24 mouse cellular contexts compared by ENCODE assay signal in genomic region chr13:94095202-94095601, GRCm38 (mm10). TPM values are rescaled to one million over a fixed set of nuclear protein-coding genes. Genes with fewer than 3 reads are reported as not detected.
"Had no signal": no experiment of that assay in that cellular context is flagged by ENCODE, and none has a peak within 500 bp of the region (broad histone marks: within the 10 kb centered on the region; RNA-seq: fewer than 3 reads in every experiment).

No protein-coding gene starts in this region.

- ATAC-seq: hindbrain, embryonic 16.5 days; inflammation-experienced regulatory T-cells, adult 6 months; liver, postnatal 0 days had no signal

- H3K9ac ChIP-seq: heart, embryonic 12.5 days; hindbrain, embryonic 12.5 days; hindbrain, embryonic 14.5 days; intestine, embryonic 15.5 days; limb, embryonic 12.5 days; liver, embryonic 13.5 days; liver, embryonic 15.5 days; liver, postnatal 0 days had no signal

- H3K4me2 ChIP-seq: heart, embryonic 12.5 days; hindbrain, embryonic 12.5 days; hindbrain, embryonic 14.5 days; intestine, embryonic 15.5 days; limb, embryonic 12.5 days; liver, embryonic 11.5 days; liver, embryonic 13.5 days; liver, embryonic 15.5 days had no signal

- H3K27me3 ChIP-seq: heart, embryonic 12.5 days; hindbrain, embryonic 12.5 days; intestine, embryonic 15.5 days; limb, embryonic 12.5 days; liver, embryonic 13.5 days; liver, embryonic 15.5 days had no signal

- H3K27ac ChIP-seq: gastrocnemius, adult 2 months; heart, embryonic 10.5 days; hindbrain, embryonic 10.5 days; hindbrain, embryonic 12.5 days; hindbrain, embryonic 14.5 days; limb, embryonic 10.5 days; limb, embryonic 12.5 days; liver, embryonic 13.5 days; liver, embryonic 15.5 days had no signal

- H3K9me3 ChIP-seq: heart, embryonic 10.5 days; heart, embryonic 12.5 days; hindbrain, embryonic 10.5 days; hindbrain, embryonic 12.5 days; intestine, embryonic 15.5 days; limb, embryonic 10.5 days; limb, embryonic 12.5 days; liver, embryonic 13.5 days; liver, embryonic 15.5 days had no signal

- DNase-seq: gastrocnemius, adult 2 months; gastrocnemius, postnatal 10 days; gastrocnemius, postnatal 25 days; heart, adult 18-20 months; heart, postnatal 10 days; heart, postnatal 4 days; kidney, adult 18-20 months; kidney, postnatal 4 days; liver; liver, embryonic 13.5 days; liver, postnatal 0 days had no signal

- H3K36me3 ChIP-seq: heart, embryonic 10.5 days; heart, embryonic 12.5 days; hindbrain, embryonic 10.5 days; hindbrain, embryonic 12.5 days; intestine, embryonic 15.5 days; liver, embryonic 13.5 days; liver, embryonic 15.5 days had no signal

- H3K4me1 ChIP-seq: hindbrain, embryonic 12.5 days had no signal

- H3K4me3 ChIP-seq: gastrocnemius, adult 2 months; heart, embryonic 10.5 days; heart, embryonic 12.5 days; hindbrain, embryonic 10.5 days; hindbrain, embryonic 12.5 days; intestine, embryonic 15.5 days; left cerebral cortex, adult 2 months; limb, embryonic 10.5 days; limb, embryonic 12.5 days; liver, embryonic 13.5 days; liver, embryonic 15.5 days had no signal

RNA-seq across cellular contexts. Expression of gene Lhfpl2, which starts 37.6 kb away (rescaled TPM):
- polyA plus RNA-seq: inflammation-experienced regulatory T-cells, adult 6 months had no signal
